Mouse (Mus musculus) erythroblast, embryonic 14.5 days (primary cell): ENCODE measurements around the gene Mgat5b.

Source experiments
- GATA1 ChIP-seq: IDR thresholded peaks from 2 replicates; pipeline ENCODE4 v1.6.1; 2012; ENCODE audit warnings: low read length, inconsistent platforms, mixed read lengths
- TAL1 ChIP-seq: IDR thresholded peaks from 3 replicates; pipeline ENCODE4 v1.6.1; 2012; ENCODE audit warnings: low read length, inconsistent platforms, mixed read lengths

DNA sequence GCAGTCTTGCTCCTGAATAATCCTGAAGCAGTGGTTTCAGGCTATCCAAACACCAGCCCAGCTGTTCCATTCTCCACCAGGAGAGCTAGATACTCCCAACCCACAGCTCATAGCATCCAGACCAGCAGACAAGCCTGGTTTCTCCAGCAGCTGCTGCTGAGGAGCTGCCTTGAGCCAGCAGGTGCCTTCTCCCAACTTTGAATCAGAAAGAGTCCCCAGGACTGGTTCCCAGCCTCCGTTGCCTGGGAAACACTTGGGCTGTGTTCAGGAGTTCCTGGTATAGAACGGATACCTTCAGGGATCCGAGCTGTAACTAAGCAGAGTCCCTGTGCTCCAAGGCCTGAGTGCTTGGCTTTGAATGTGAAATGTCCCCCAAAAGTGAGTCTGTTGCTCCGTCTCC lies 98.8 kb downstream of the Mgat5b start:
- TF ChIP-seq GATA1 (no peak), TAL1 (no peak)
